Mouse (Mus musculus): ENCODE measurements around the gene Olfr981. TPM values are rescaled to one million over a fixed set of nuclear protein-coding genes. Genes with fewer than 3 reads are reported as not detected.
"Not testable (repeated sequence)": the region's sequence is repeated elsewhere in the genome, so short reads cannot be mapped to it uniquely, and the experiment has no call there.

The Olfr981 gene
- polyA plus RNA-seq (2015; fragmentation: Nextera tagmentation; extraction: Ambion mirVana) = not detected in 2 replicates

DNA sequence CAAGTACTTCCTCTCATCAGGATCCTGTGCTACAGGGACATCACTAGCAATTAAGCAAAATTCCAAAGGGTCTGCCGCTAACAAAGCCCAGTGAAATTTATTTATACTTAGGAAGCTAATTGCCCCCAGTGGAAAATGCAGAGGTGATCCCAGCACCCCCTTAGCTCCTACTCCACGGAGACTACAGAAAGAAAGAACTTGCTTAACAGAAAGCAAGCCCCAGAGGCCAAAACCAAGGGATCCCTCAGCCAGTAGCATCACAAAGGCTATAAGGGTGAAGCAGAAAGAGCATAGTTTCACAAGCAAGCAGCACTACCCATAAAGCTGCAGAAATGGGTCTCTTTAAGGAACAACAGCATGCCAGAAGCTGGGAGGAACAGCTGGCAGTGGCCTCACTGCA is at the start of gene Olfr981:
Gene Olfr981, plus strand, starts transcription at position 301 of the 400 bp plus-strand sequence.
- no peak for ATAC-seq (ENCODE audit: low FRiP score, low read depth)
- 68% methylated on average over 2 of the region's 2 CpGs for WGBS
- no peaks in the 10 kb centered on the region for H3K36me3 ChIP-seq

DNA sequence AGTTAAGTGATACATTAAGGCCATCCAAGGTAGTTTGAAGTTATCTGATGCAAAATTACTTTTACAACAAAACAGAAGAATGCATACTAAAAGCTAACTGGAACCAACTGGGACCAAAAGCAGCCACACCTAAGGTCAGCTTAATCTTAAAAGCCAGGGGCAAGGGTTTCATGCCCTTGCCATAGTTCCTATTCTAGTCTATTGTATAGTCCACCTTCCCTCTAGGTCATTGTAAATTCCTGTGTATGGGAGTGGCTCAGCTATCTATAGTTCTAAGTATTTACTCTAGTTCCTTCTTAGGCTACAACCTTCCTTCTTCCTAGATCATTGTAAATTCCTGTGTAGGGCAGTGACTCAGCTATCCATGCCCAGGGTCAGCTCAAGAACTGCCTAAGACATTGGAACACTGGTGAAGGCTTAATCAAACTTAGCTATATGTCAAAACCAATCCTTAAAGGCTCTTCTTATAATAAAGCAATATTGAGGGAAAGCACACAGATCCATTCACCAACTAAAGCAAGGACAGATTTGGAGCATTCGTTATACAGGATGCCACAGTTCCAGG is 44.6 kb upstream of the Olfr981 start:
- H3K9me3 ChIP-seq; H3K27ac ChIP-seq; H3K4me1 ChIP-seq; ATAC-seq (ENCODE audit: low FRiP score, low read depth); H3K36me3 ChIP-seq; H3K9ac ChIP-seq; H3K27me3 ChIP-seq; H3K4me3 ChIP-seq; H3K4me2 ChIP-seq (replicated peaks): not testable (repeated sequence)
- 87% methylated on average over 1 of the region's 1 CpGs for WGBS

More for the DNA sequence above, at the start of gene Olfr981:
- no peak within 1 kb of the TSS for H3K4me2 ChIP-seq (replicated peaks)
- H3K27me3 ChIP-seq = no peaks in the 10 kb centered on the region
- H3K4me3 ChIP-seq = no peak within 1 kb of the TSS
- H3K9ac ChIP-seq = no peak within 1 kb of the TSS
- no peaks in the 10 kb centered on the region for H3K9me3 ChIP-seq
- no peak within 1 kb of the TSS for H3K27ac ChIP-seq
- H3K4me1 ChIP-seq = no peaks in the 10 kb centered on the region

DNA sequence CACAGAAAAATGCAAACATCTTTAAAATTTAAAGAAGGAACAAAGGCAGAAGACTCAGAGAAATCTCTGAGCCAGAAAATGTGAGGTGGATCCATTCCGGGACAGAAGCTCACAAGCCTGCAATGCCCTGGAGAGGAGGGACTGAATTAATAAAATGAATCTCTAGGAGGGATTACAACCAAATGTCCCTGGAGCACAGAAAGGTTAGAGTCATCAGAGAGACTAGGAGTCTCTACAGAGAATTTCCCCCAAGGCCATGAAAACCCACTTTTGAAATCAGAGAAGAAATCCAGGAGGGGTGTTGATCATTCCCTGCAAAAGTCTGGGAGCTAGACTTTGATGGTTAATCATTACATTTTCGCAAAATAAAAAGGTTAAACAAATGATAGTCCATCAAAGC is 29.5 kb upstream of the Olfr981 start, which contains the start of gene Olfr978:
Gene Olfr978, plus strand, starts transcription at position 301 of the 400 bp plus-strand sequence.
- Histone ChIP-seq H3K27me3 (no peaks in the 10 kb centered on the region), H3K4me1 (no peaks in the 10 kb centered on the region), H3K9me3 (no peaks in the 10 kb centered on the region), H3K36me3 (no peaks in the 10 kb centered on the region), H3K27ac (no peak within 1 kb of the TSS), H3K4me3 (no peak within 1 kb of the TSS), H3K4me2 (replicated peaks) (no peak within 1 kb of the TSS), H3K9ac (no peak within 1 kb of the TSS)
- ATAC-seq (ENCODE audit: low FRiP score, low read depth) = no peak
- 76% methylated on average over 2 of the region's 2 CpGs for WGBS

DNA sequence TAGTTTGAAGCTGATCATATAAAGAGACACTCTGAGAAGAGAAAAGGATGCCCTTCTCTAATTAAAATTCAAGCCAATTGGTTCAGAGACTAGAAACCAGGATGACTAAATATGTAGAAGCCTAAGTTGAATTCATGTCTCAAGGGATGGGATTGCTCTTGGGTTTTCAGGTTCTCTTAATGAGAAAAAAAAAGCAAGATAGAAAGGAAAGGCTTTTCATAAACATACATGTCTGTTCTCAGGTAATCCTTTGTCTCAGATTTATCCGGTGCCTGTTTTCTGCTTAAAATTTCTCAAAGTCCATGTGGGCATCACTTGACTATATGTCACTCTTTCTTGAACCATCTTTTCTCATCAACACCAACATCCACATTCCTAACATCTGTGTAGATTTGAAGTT is 17.9 kb upstream of the Olfr981 start, which contains the start of gene Olfr979:
Gene Olfr979, minus strand, starts transcription at position 101 of the 400 bp plus-strand sequence.
- Histone ChIP-seq H3K4me1 (no peaks in the 10 kb centered on the region), H3K9me3 (no peaks in the 10 kb centered on the region), H3K4me2 (replicated peaks) (no peak within 1 kb of the TSS), H3K4me3 (no peak within 1 kb of the TSS), H3K9ac (no peak within 1 kb of the TSS), H3K27me3 (no peaks in the 10 kb centered on the region), H3K27ac (no peak within 1 kb of the TSS), H3K36me3 (no peaks in the 10 kb centered on the region)
- WGBS = 94% methylated on average over 1 of the region's 1 CpGs
- ATAC-seq (ENCODE audit: low FRiP score, low read depth) = no peak

DNA sequence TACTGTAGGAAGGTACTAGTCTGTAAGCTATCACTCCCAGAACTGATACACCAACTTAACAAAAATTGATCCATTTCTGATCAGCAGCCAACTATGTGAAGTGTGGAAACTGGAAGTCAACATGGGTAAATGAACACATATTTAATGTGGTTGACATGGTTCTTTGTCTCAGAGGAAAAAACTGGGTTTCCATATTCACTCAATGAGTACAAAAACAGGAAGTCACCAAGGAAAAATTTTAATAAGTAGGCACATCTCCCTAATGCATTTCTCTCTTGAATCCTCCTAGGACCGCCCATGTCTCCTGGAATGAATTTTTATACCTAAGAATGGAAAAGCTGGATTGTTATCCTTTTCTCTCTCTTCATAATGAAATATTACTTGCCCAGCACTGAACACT is 11.8 kb upstream of the Olfr981 start, which contains the start of gene Olfr980:
Gene Olfr980, minus strand, starts transcription at position 101 of the 400 bp plus-strand sequence.
- H3K9me3 ChIP-seq = no peaks in the 10 kb centered on the region
- no peak within 1 kb of the TSS for H3K4me2 ChIP-seq (replicated peaks)
- no peak within 1 kb of the TSS for H3K27ac ChIP-seq
- H3K9ac ChIP-seq = no peak within 1 kb of the TSS
- no peaks in the 10 kb centered on the region for H3K36me3 ChIP-seq
- no peaks in the 10 kb centered on the region for H3K27me3 ChIP-seq
- no peak for ATAC-seq (ENCODE audit: low FRiP score, low read depth)
- H3K4me3 ChIP-seq = no peak within 1 kb of the TSS
- WGBS = 76% methylated on average over 1 of the region's 1 CpGs
- H3K4me1 ChIP-seq = no peaks in the 10 kb centered on the region

DNA sequence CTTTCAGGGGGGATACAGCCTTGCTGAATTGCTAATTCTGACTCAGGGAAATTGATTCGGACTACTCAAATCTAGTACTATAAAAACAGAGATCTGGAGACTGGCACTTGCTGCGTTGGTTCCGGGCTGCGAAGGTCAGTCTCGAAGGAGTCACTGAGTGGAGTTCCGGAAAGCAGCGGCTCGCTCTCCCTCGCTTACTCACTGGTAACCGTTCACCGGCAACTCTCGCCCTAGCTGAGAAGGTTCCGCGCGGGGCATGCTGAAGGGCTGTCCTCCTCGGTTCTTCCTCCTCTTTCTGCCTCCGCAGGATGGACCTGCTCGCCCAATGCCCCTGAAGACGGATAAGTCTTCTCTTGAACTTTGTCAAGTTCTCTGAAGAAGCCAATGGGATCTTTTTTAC is 28.9 kb downstream of the Olfr981 start:
- H3K27me3 ChIP-seq = no peaks in the 10 kb centered on the region
- H3K4me3 ChIP-seq = no peak overlapping the region
- ATAC-seq (ENCODE audit: low FRiP score, low read depth) = no peak
- no peak overlapping the region for H3K9ac ChIP-seq
- no peak overlapping the region for H3K4me2 ChIP-seq (replicated peaks)
- H3K4me1 ChIP-seq = no peaks in the 10 kb centered on the region
- WGBS = 94% methylated on average over 19 of the region's 19 CpGs
- H3K27ac ChIP-seq = no peak overlapping the region
- no peaks in the 10 kb centered on the region for H3K9me3 ChIP-seq
- no peaks in the 10 kb centered on the region for H3K36me3 ChIP-seq

DNA sequence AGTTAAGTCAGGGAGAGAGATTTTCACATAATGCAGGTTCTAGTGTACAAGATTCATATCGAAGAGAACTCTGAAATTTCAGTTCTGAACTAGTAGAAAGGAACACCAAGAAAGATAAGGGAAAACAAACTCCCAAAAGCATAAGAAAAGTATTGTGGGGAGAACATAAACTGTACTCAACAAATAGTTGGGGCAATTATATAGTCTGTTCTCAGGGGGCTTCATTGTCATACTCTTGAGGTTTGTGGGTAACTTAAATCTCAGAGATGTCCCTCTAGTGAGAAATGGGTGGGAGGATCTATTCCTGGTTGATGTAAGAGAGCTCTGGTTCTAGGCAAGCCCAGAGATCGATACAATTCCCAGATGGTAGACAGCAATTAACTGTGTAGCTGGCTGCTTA is 52.3 kb downstream of the Olfr981 start, which contains the start of gene Olfr982:
Gene Olfr982, plus strand, starts transcription at position 301 of the 400 bp plus-strand sequence.
- ATAC-seq (ENCODE audit: low FRiP score, low read depth) = no peak
- Histone ChIP-seq H3K4me1 (no peaks in the 10 kb centered on the region), H3K27me3 (no peaks in the 10 kb centered on the region), H3K9me3 (no peaks in the 10 kb centered on the region), H3K4me3 (no peak within 1 kb of the TSS), H3K9ac (no peak within 1 kb of the TSS), H3K27ac (no peak within 1 kb of the TSS), H3K4me2 (replicated peaks) (no peak within 1 kb of the TSS), H3K36me3 (no peaks in the 10 kb centered on the region)
- 69% methylated on average over 2 of the region's 2 CpGs for WGBS

Other genes starting within 250 kb of the Olfr981 start
- gene Olfr968, start 238.2 kb upstream of the Olfr981 start, polyA plus RNA-seq (2015; fragmentation: Nextera tagmentation; extraction: Ambion mirVana) = not detected in 2 replicates
- not detected in 2 replicates for gene Olfr969, start 230.5 kb upstream of the Olfr981 start, polyA plus RNA-seq (2015; fragmentation: Nextera tagmentation; extraction: Ambion mirVana)
- not detected in 2 replicates for gene Olfr970, start 212.6 kb upstream of the Olfr981 start, polyA plus RNA-seq (2015; fragmentation: Nextera tagmentation; extraction: Ambion mirVana)
- gene Olfr971, start 184.6 kb upstream of the Olfr981 start, polyA plus RNA-seq (2015; fragmentation: Nextera tagmentation; extraction: Ambion mirVana) = not detected in 2 replicates
- not detected in 2 replicates for gene Olfr972, start 155.0 kb upstream of the Olfr981 start, polyA plus RNA-seq (2015; fragmentation: Nextera tagmentation; extraction: Ambion mirVana)
- not detected in 2 replicates for gene Olfr229, start 114.1 kb upstream of the Olfr981 start, polyA plus RNA-seq (2015; fragmentation: Nextera tagmentation; extraction: Ambion mirVana)
- gene Olfr974, start 84.0 kb upstream of the Olfr981 start, polyA plus RNA-seq (2015; fragmentation: Nextera tagmentation; extraction: Ambion mirVana) = not detected in 2 replicates
- not detected in 2 replicates for gene Olfr975, start 69.4 kb upstream of the Olfr981 start, polyA plus RNA-seq (2015; fragmentation: Nextera tagmentation; extraction: Ambion mirVana)
- not detected in 2 replicates for gene Olfr976, start 60.3 kb upstream of the Olfr981 start, polyA plus RNA-seq (2015; fragmentation: Nextera tagmentation; extraction: Ambion mirVana)
- gene Olfr978, start 29.4 kb upstream of the Olfr981 start, polyA plus RNA-seq (2015; fragmentation: Nextera tagmentation; extraction: Ambion mirVana) = not detected in 2 replicates
- not detected in 2 replicates for gene Olfr979, start 18.0 kb upstream of the Olfr981 start, polyA plus RNA-seq (2015; fragmentation: Nextera tagmentation; extraction: Ambion mirVana)
- not detected in 2 replicates for gene Olfr980, start 11.9 kb upstream of the Olfr981 start, polyA plus RNA-seq (2015; fragmentation: Nextera tagmentation; extraction: Ambion mirVana)
- not detected in 2 replicates for gene Olfr982, start 52.4 kb downstream of the Olfr981 start, polyA plus RNA-seq (2015; fragmentation: Nextera tagmentation; extraction: Ambion mirVana)
- not detected in 2 replicates for gene Olfr983, start 72.1 kb downstream of the Olfr981 start, polyA plus RNA-seq (2015; fragmentation: Nextera tagmentation; extraction: Ambion mirVana)
- not detected in 2 replicates for gene Olfr984, start 92.7 kb downstream of the Olfr981 start, polyA plus RNA-seq (2015; fragmentation: Nextera tagmentation; extraction: Ambion mirVana)
- not detected in 2 replicates for gene Olfr985, start 108.7 kb downstream of the Olfr981 start, polyA plus RNA-seq (2015; fragmentation: Nextera tagmentation; extraction: Ambion mirVana)
- gene Tmem225, start 126.7 kb downstream of the Olfr981 start, polyA plus RNA-seq (2015; fragmentation: Nextera tagmentation; extraction: Ambion mirVana) = not detected in 2 replicates
- gene Olfr986, start 159.5 kb downstream of the Olfr981 start, polyA plus RNA-seq (2015; fragmentation: Nextera tagmentation; extraction: Ambion mirVana) = 0.05 TPM in 1 of 2 replicates, not detected in the other
- 6.8 and 7.7 TPM in 2 replicates for gene Zfp202, start 170.9 kb downstream of the Olfr981 start, polyA plus RNA-seq (2015; fragmentation: Nextera tagmentation; extraction: Ambion mirVana)
- 3.5 and 5.0 TPM in 2 replicates for gene Scn3b, start 247.8 kb downstream of the Olfr981 start, polyA plus RNA-seq (2015; fragmentation: Nextera tagmentation; extraction: Ambion mirVana)

Measured in limb, embryonic 13.5 days (tissue).